Mouse (Mus musculus) midbrain, embryonic 15.5 days (tissue): ENCODE results near the gene Ascc2. TPM values are rescaled to one million over a fixed set of nuclear protein-coding genes. Genes with fewer than 3 reads are reported as not detected.

Experiments used
- ATAC-seq: fragments of 200-750 bp; cut with Nextera tagmentation; replicated peaks from 2 replicates; pipeline ENCODE4 v1.8.0; 2017; ENCODE audit warnings: moderate TSS enrichment
- H3K27ac ChIP-seq: fragments of 300-500 bp; sonication (generic); 2 replicates; pipeline ENCODE4 v1.5.1; 2015; ENCODE audit warnings: mild to moderate bottlenecking, inconsistent platforms
- H3K27me3 ChIP-seq: fragments of 300-500 bp; sonication (generic); replicated peaks from 2 replicates; pipeline ENCODE4 v1.6.1; 2015; ENCODE audit warnings: inconsistent platforms
- H3K36me3 ChIP-seq: fragments of 300-500 bp; sonication (generic); replicated peaks from 2 replicates; pipeline ENCODE4 v1.6.1; 2015; ENCODE audit warnings: inconsistent platforms
- H3K4me1 ChIP-seq: fragments of 300-500 bp; sonication (generic); 2 replicates; pipeline ENCODE4 v1.6.1; 2015; ENCODE audit warnings: inconsistent platforms
- H3K4me2 ChIP-seq: fragments of 300-500 bp; sonication (generic); 2 replicates; pipeline ENCODE4 v1.6.1; 2015; ENCODE audit warnings: inconsistent platforms, mild to moderate bottlenecking, moderate library complexity
- H3K4me3 ChIP-seq: fragments of 300-500 bp; sonication (generic); 2 replicates; pipeline ENCODE4 v1.5.1; 2015; ENCODE audit warnings: mild to moderate bottlenecking, inconsistent platforms
- H3K9ac ChIP-seq: fragments of 300-500 bp; sonication (generic); 2 replicates; pipeline ENCODE4 v1.6.1; 2015; ENCODE audit warnings: mild to moderate bottlenecking, inconsistent platforms
- H3K9me3 ChIP-seq: fragments of 300-500 bp; sonication (generic); 2 replicates; pipeline ENCODE4 v1.6.1; 2016; ENCODE audit warnings: inconsistent platforms
- WGBS: fragments of 180-500 bp; shearing (Covaris S2); methylation state at CpG from one replicate; pipeline ENCODE4 v1.1.7; 2015; ENCODE audit warnings: mixed read lengths; 5-methylcytosine and 5-hydroxymethylcytosine counted together
- polyA plus RNA-seq: library from polyadenylated mRNA; unstranded; fragments of >200 nt; fragmentation: Nextera tagmentation; extraction: Ambion mirVana; gene quantifications from 2 replicates; pipeline ENCODE4 v1.2.1, GENCODE M21; 2015

The Ascc2 gene
- polyA plus RNA-seq, 1 experiment from 2014 or later: 24.4 TPM

DNA sequence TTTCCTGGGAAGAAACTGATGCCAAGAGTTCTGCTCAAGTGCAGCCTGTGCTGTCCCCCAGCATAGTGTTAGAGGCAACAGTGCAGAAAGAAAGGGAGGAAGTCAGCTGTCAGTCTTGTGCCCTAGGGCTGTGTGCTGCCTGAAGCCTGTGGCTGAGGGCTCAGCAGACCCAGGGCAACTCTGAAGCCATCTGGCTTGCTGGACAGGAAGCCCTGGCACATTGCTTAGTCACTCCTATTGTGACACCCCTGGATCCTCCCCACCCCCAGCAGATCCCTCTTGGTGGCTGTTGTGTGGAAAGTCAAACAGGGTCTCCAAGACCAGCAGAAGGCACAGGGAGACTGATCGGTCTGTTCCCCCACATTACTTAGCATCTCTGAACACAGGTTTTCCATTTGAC lies 37.0 kb downstream of the Ascc2 start:
- Histone ChIP-seq H3K4me1 (0 out of 2 replicates have a peak, but pooled peaks cover 1% of the 10 kb centered on the region), H3K4me2 (no peak overlapping the region), H3K9ac (no peak overlapping the region), H3K9me3 (no peaks in the 10 kb centered on the region), H3K27me3 (no peaks in the 10 kb centered on the region), H3K27ac (no peak overlapping the region), H3K36me3 (peaks cover 16% of the 10 kb centered on the region; the same call in 1 of the 2 replicates), H3K4me3 (no peak overlapping the region)
- 96% methylated on average over 1 of the region's 1 CpGs for WGBS
- no peak for ATAC-seq

DNA sequence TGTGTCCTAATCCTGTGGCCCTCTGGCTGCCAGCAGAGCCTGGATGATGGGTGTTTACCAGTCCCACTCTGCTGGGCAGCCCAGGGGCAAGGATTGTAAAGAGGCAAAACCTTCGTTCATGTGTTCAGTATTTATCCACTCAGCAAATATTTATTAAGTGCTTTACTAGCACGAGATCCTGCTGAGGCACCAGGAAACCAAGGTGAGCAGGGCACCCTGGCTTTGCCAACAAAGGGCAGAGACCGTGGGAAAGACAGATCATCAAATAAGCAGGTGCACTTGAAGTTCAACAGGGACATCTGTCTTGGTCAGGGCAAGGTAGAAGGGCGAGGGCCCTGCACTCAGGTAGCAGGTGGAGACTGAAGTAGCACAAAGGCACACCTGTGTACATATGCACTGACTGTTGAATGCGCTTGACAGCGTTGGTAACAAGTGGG lies 37.6 kb downstream of the Ascc2 start:
- no peak overlapping the region for H3K27ac ChIP-seq
- peaks cover 5% of the 10 kb centered on the region; the same call in 1 of the 2 replicates for H3K4me1 ChIP-seq
- peaks cover 21% of the 10 kb centered on the region; the same call in 1 of the 2 replicates for H3K36me3 ChIP-seq
- H3K4me3 ChIP-seq: no peak overlapping the region
- no peak for ATAC-seq
- no peak overlapping the region for H3K9ac ChIP-seq
- H3K27me3 ChIP-seq: no peaks in the 10 kb centered on the region
- H3K9me3 ChIP-seq: no peaks in the 10 kb centered on the region
- 90% methylated on average over 6 of the region's 6 CpGs for WGBS
- no peak overlapping the region for H3K4me2 ChIP-seq

GRCm38 (mm10) chr11:4675693-4676092 lies 38.1 kb downstream of the Ascc2 start:
- Histone ChIP-seq H3K4me1 (peaks cover 5% of the 10 kb centered on the region; the same call in 1 of the 2 replicates), H3K27me3 (no peaks in the 10 kb centered on the region), H3K9me3 (no peaks in the 10 kb centered on the region), H3K27ac (no peak overlapping the region), H3K4me2 (no peak overlapping the region), H3K9ac (no peak overlapping the region), H3K4me3 (no peak overlapping the region), H3K36me3 (peaks cover 23% of the 10 kb centered on the region; the same call in 1 of the 2 replicates)
- WGBS: 92% methylated on average over 6 of the region's 6 CpGs
- ATAC-seq: no peak

DNA sequence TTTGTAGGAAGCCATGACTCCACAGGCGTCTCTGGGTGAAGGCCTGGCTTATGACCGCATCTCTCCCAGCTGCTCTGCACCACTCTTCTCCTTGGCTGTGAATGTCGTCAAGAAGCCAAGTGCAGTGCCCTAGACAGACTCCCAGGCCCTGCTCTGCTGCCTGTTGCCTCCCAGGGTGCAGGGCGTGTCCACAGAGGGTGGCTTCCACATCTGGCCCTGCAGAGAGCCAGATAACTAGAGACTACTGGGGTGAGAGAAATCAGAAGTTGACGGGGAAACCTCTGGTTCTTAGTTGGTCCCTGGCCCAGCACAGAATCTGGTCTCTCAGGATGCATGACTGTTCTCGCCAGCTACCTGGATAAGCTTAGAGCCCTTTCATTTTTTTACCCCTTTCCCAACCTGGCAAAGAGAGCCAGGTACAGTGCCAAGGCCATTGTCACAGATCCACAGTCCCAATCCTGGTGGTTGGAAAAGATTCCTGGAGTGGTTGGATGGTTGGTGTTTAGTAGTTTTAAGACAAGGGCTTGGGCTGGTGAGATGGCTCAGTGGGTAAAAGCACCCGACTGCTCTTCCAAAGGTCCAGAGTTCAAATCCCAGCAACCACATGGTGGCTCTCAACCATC lies 39.8 kb downstream of the Ascc2 start:
- Histone ChIP-seq H3K36me3 (peaks cover 31% of the 10 kb centered on the region; the same call in 1 of the 2 replicates), H3K9ac (no peak overlapping the region), H3K4me2 (no peak overlapping the region), H3K4me3 (no peak overlapping the region), H3K27ac (no peak overlapping the region), H3K27me3 (no peaks in the 10 kb centered on the region), H3K9me3 (no peaks in the 10 kb centered on the region), H3K4me1 (peaks cover 5% of the 10 kb centered on the region; the same call in 1 of the 2 replicates)
- 94% methylated on average over 7 of the region's 7 CpGs for whole genome bisulfite sequencing
- ATAC-seq: no peak

DNA sequence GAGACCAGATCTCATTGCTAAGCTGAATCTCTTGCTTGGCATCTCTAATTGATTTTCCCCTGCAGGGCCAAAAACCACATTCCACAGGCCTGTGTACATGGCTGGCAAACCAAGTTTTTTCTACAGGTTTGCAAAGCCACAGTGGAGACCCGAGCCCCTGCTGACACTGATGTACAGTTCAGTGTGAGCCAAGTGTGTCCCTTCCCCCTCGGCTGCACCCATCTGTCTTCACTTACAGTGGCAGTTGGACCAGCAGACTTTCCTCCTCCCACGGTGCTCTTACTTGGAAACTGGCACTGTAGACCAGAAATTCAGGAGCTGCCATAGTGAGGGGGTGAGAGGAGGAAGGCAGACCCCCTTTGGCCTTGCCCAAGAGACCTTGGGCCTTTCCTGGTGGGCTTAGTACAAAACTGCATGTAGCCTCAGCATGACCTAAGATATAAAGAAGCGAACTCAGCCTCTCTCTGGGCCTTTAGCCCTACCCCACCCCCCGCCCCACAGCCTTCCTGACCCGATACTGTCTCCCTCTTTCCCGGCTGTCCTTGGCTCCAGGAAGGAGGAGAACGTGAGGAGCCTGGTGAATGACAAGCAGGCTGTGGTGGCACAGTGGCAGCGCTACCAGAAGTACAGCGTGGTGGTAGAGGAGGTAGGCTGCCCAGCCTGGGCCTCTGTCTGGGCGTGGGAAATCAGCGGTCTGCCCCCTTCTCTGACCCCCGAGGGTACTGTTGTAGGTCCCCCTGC lies 41.3 kb downstream of the Ascc2 start:
- Histone ChIP-seq H3K27ac (no peak overlapping the region), H3K4me3 (no peak overlapping the region), H3K27me3 (no peaks in the 10 kb centered on the region), H3K9ac (no peak overlapping the region), H3K9me3 (no peaks in the 10 kb centered on the region), H3K36me3 (peaks cover 34% of the 10 kb centered on the region; the same call in 1 of the 2 replicates), H3K4me1 (peaks cover 5% of the 10 kb centered on the region; the same call in 1 of the 2 replicates), H3K4me2 (no peak overlapping the region)
- 84% methylated on average over 13 of the region's 13 CpGs for WGBS
- no peak for ATAC-seq

DNA sequence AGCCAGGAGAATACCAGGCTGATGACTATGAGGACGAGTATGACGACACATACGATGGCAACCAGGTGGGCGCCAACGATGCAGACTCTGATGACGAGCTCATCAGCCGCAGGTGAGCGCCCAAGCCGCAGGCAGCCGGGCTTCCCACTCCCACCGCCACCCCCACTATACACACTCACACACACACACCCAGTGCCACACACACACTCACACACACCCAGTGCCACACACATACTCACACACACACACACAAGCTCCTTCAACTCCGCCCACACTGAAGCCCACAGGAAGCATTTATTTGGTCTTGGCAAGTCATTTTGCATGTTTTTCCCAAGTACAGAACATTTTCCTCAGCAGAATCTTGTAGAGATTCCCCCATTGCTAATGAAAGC lies 41.9 kb downstream of the Ascc2 start:
- 88% methylated on average over 12 of the region's 12 CpGs for WGBS

GRCm38 (mm10) chr11:4680126-4680525 lies 42.6 kb downstream of the Ascc2 start:
- H3K27me3 ChIP-seq: no peaks in the 10 kb centered on the region
- 48% methylated on average over 3 of the region's 3 CpGs for WGBS
- no peak overlapping the region for H3K9ac ChIP-seq
- H3K36me3 ChIP-seq: peaks cover 29% of the 10 kb centered on the region; the same call in 1 of the 2 replicates
- 0 out of 2 replicates have a peak, but pooled peaks have one; percentile 24 for ATAC-seq
- H3K4me3 ChIP-seq: no peak overlapping the region
- H3K27ac ChIP-seq: 0 out of 2 replicates have a peak overlapping the region, but pooled peaks have one; percentile 34
- H3K9me3 ChIP-seq: no peaks in the 10 kb centered on the region
- peaks cover 5% of the 10 kb centered on the region; the same call in 1 of the 2 replicates for H3K4me1 ChIP-seq
- no peak overlapping the region for H3K4me2 ChIP-seq

More for the DNA sequence above, 41.9 kb downstream of the Ascc2 start:
- H3K4me1 ChIP-seq: peaks cover 5% of the 10 kb centered on the region; the same call in 1 of the 2 replicates
- no peak overlapping the region for H3K4me3 ChIP-seq
- no peak overlapping the region for H3K9ac ChIP-seq
- H3K9me3 ChIP-seq: no peaks in the 10 kb centered on the region
- no peak overlapping the region for H3K27ac ChIP-seq
- H3K36me3 ChIP-seq: peaks cover 34% of the 10 kb centered on the region; the same call in 1 of the 2 replicates
- H3K27me3 ChIP-seq: no peaks in the 10 kb centered on the region
- ATAC-seq: no peak
- H3K4me2 ChIP-seq: no peak overlapping the region

- no peak for ATAC-seq
- H3K27me3 ChIP-seq: no peaks in the 10 kb centered on the region
- no peak overlapping the region for H3K9ac ChIP-seq
- peaks cover 5% of the 10 kb centered on the region; the same call in 1 of the 2 replicates for H3K4me1 ChIP-seq
- no peak overlapping the region for H3K27ac ChIP-seq
- peaks cover 29% of the 10 kb centered on the region; the same call in 1 of the 2 replicates for H3K36me3 ChIP-seq
- 98% methylated on average over 6 of the region's 6 CpGs for WGBS
- H3K4me2 ChIP-seq: no peak overlapping the region
- no peaks in the 10 kb centered on the region for H3K9me3 ChIP-seq
- H3K4me3 ChIP-seq: no peak overlapping the region
These were observed 46.0 kb downstream of the Ascc2 start for GRCm38 (mm10) chr11:4683516-4683915.

DNA sequence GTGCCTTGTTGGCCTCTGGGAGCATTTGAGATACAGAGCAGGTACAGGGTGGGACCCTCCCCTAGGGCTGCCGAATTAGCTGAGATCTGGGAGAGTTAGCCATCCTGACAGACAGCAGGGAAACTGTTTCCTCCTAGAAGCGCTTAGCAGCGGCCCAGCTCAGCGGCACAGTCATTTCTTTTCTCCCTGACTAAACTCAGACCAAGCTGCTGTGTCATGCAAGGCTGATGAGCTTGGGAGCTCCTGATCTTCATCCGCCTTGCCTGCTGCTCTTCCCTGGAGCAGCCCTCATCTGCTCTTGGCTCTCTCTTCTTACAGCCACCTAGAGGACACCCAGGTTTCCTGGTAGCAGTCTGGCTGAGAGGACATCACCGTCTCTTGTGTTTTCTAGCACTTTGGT lies 46.6 kb downstream of the Ascc2 start:
- no peak overlapping the region for H3K4me3 ChIP-seq
- no peak for ATAC-seq
- peaks cover 29% of the 10 kb centered on the region; the same call in 1 of the 2 replicates for H3K36me3 ChIP-seq
- H3K9me3 ChIP-seq: no peaks in the 10 kb centered on the region
- H3K27me3 ChIP-seq: no peaks in the 10 kb centered on the region
- H3K9ac ChIP-seq: no peak overlapping the region
- 75% methylated on average over 6 of the region's 6 CpGs for WGBS
- H3K4me1 ChIP-seq: peaks cover 5% of the 10 kb centered on the region; the same call in 1 of the 2 replicates
- H3K4me2 ChIP-seq: no peak overlapping the region
- no peak overlapping the region for H3K27ac ChIP-seq

DNA sequence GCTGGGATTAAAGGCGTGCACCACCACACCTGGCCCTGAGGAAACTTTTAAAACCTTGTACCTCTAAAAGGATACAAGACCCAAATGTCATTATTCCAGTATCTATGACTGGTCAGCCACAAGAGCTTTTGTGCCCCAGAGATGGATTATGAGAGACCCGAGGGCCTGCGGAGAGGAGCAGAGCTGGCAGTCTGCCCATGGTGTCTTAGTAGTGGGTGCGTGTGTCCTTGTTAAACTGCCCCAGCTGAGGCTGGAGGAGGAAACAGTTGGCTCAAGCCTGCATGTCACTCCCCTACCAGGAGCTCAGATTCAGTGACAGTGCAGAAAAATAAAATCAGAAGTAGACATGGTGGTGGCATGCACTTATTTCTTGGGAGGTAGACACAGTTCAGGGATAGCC lies 47.5 kb downstream of the Ascc2 start:
- Histone ChIP-seq H3K27me3 (no peaks in the 10 kb centered on the region), H3K4me1 (no peaks in the 10 kb centered on the region), H3K9ac (no peak overlapping the region), H3K4me3 (no peak overlapping the region), H3K36me3 (peaks cover 25% of the 10 kb centered on the region; the same call in 1 of the 2 replicates), H3K9me3 (no peaks in the 10 kb centered on the region), H3K27ac (no peak overlapping the region), H3K4me2 (no peak overlapping the region)
- 75% methylated on average over 4 of the region's 4 CpGs for WGBS
- ATAC-seq: no peak

DNA sequence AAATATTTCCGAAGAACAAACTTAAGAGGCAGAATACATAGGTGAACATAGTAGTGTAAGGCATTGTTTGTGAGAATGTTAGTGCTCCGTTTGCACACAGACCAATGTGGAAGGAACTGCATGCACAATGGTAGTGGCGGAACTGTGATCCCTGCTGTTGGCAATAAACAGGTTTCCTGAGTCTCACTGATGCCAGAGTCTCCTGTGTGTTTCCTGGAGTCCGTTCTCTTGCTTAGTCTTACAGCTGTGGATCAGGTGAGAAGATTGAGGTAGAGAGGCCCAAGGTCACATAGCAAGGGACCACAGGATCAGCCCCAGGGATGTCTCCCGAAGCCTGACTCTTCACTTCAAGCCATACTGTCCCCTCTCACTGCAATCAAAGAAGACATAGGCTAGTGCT lies 48.0 kb downstream of the Ascc2 start:
- no peaks in the 10 kb centered on the region for H3K9me3 ChIP-seq
- H3K4me1 ChIP-seq: no peaks in the 10 kb centered on the region
- H3K4me3 ChIP-seq: no peak overlapping the region
- no peak overlapping the region for H3K4me2 ChIP-seq
- H3K27ac ChIP-seq: no peak overlapping the region
- H3K36me3 ChIP-seq: peaks cover 22% of the 10 kb centered on the region; the same call in 1 of the 2 replicates
- no peaks in the 10 kb centered on the region for H3K27me3 ChIP-seq
- ATAC-seq: no peak
- no peak overlapping the region for H3K9ac ChIP-seq
- WGBS: 83% methylated on average over 5 of the region's 5 CpGs

DNA sequence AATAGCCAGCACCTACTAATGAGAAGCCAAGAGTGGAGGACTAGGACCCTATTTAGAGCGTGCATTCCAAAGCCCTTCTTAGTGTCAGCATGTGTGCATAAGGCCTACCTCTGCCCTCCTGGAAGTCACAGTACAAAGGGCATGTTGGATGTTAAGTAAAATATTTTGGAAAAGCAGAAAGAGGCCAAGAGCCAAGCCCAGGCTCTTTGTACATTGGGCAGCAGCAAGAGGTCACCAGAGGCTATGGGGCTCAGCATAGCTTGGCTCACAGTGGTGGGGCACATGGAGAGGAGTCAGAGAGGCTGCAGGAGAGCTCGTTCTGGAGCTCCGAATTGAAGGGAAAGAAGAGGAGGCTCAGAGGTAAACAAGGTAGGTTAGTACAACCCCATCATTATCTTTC lies 49.5 kb downstream of the Ascc2 start:
- no peak overlapping the region for H3K4me2 ChIP-seq
- H3K36me3 ChIP-seq: 0 out of 2 replicates have a peak, but pooled peaks cover 12% of the 10 kb centered on the region
- H3K9me3 ChIP-seq: no peaks in the 10 kb centered on the region
- H3K27ac ChIP-seq: no peak overlapping the region
- no peak overlapping the region for H3K4me3 ChIP-seq
- WGBS: 85% methylated on average over 3 of the region's 3 CpGs
- H3K9ac ChIP-seq: no peak overlapping the region
- H3K27me3 ChIP-seq: no peaks in the 10 kb centered on the region
- no peaks in the 10 kb centered on the region for H3K4me1 ChIP-seq
- ATAC-seq: no peak
